In genomic region chr2:160537319-160537719, GRCm38 (mm10) we compare ENCODE assay signal across 17 mouse cellular contexts.
DNase-seq lines count a peak whose midpoint lies in the region; ATAC-seq and TF ChIP-seq lines count a peak whose summit lies in the region.
"Had no signal": no experiment of that assay in that cellular context is flagged by ENCODE, and none has a peak within 500 bp of the region (broad histone marks: within the 10 kb centered on the region; RNA-seq: fewer than 3 reads in every experiment).

No protein-coding gene starts in this region.

- no peak overlapping the region for H3K4me3 ChIP-seq in hindbrain, embryonic 12.5 days
- no peak overlapping the region for H3K4me3 ChIP-seq in hindbrain, postnatal 0 days (ENCODE audit: low read length)
- H3K4me3 ChIP-seq in embryonic facial prominence, embryonic 12.5 days = no peak overlapping the region
- no peak overlapping the region for H3K4me3 ChIP-seq in forebrain, embryonic 16.5 days (replicated peaks; ENCODE audit: low read length)
- H3K4me3 ChIP-seq in forebrain, embryonic 15.5 days = no peak overlapping the region
- H3K4me3 ChIP-seq: limb, embryonic 12.5 days; neural tube, embryonic 13.5 days had no signal

- no peak overlapping the region for H3K27ac ChIP-seq in hindbrain, embryonic 12.5 days
- H3K27ac ChIP-seq in hindbrain, postnatal 0 days = no peak overlapping the region
- peak overlapping the region; percentile 17; the same call in 1 of the 2 replicates for H3K27ac ChIP-seq in embryonic facial prominence, embryonic 12.5 days
- H3K27ac ChIP-seq in forebrain, embryonic 16.5 days (ENCODE audit: low read length) = no peak overlapping the region
- no peak overlapping the region for H3K27ac ChIP-seq in forebrain, embryonic 15.5 days (replicated peaks)
- H3K27ac ChIP-seq: hindbrain, embryonic 14.5 days; limb, embryonic 12.5 days; macrophage; neural tube, embryonic 13.5 days had no signal

- ATAC-seq in hindbrain, embryonic 12.5 days (ENCODE audit: low FRiP score) = 0 out of 2 replicates have a peak, but pooled peaks have one; percentile 26
- no peak for ATAC-seq in hindbrain, postnatal 0 days
- no peak for ATAC-seq in embryonic facial prominence, embryonic 12.5 days (ENCODE audit: insufficient number of reproducible peaks, insufficient read depth, low FRiP score, low TSS enrichment)
- ATAC-seq in forebrain, embryonic 16.5 days = no peak
- no peak for ATAC-seq in forebrain, embryonic 15.5 days (replicated peaks)
- ATAC-seq: CD4-positive, CD25-positive, alpha-beta regulatory T cell, adult 4 months; liver, postnatal 0 days had no signal

- TF ChIP-seq CTCF in hindbrain, postnatal 0 days (IDR thresholded peaks at IDR 0.05; ENCODE audit: low read depth) = no peak

- WGBS in hindbrain, embryonic 12.5 days = 19% methylated on average over 8 of the region's 8 CpGs
- 32% methylated on average over 8 of the region's 8 CpGs for WGBS in hindbrain, postnatal 0 days
- 32% methylated on average over 8 of the region's 8 CpGs for WGBS in embryonic facial prominence, embryonic 12.5 days
- whole genome bisulfite sequencing in forebrain, embryonic 16.5 days = 51% methylated on average over 8 of the region's 8 CpGs
- 48% methylated on average over 8 of the region's 8 CpGs for WGBS in forebrain, embryonic 15.5 days

- peaks cover 9% of the 10 kb centered on the region for H3K4me1 ChIP-seq in hindbrain, embryonic 12.5 days
- H3K4me1 ChIP-seq in hindbrain, postnatal 0 days (ENCODE audit: insufficient read depth, low read length) = no peaks in the 10 kb centered on the region
- H3K4me1 ChIP-seq in embryonic facial prominence, embryonic 12.5 days = peaks cover 6% of the 10 kb centered on the region; the same call in 1 of the 2 replicates
- no peaks in the 10 kb centered on the region for H3K4me1 ChIP-seq in forebrain, embryonic 16.5 days (replicated peaks; ENCODE audit: control insufficient read depth, insufficient read depth, low read length)
- no peaks in the 10 kb centered on the region for H3K4me1 ChIP-seq in forebrain, embryonic 15.5 days

- no peak overlapping the region for H3K4me2 ChIP-seq in hindbrain, embryonic 12.5 days (replicated peaks)
- no peak overlapping the region for H3K4me2 ChIP-seq in hindbrain, postnatal 0 days (ENCODE audit: low read depth, low read length)
- no peak overlapping the region for H3K4me2 ChIP-seq in embryonic facial prominence, embryonic 12.5 days (replicated peaks)
- H3K4me2 ChIP-seq in forebrain, embryonic 16.5 days (ENCODE audit: low read length) = no peak overlapping the region
- H3K4me2 ChIP-seq in forebrain, embryonic 15.5 days (replicated peaks) = no peak overlapping the region
- H3K4me2 ChIP-seq: hindbrain, embryonic 14.5 days; limb, embryonic 12.5 days; neural tube, embryonic 13.5 days had no signal

- H3K36me3 ChIP-seq in hindbrain, embryonic 12.5 days = no peaks in the 10 kb centered on the region
- H3K36me3 ChIP-seq in hindbrain, postnatal 0 days (ENCODE audit: insufficient read depth, low read length) = no peaks in the 10 kb centered on the region
- no peaks in the 10 kb centered on the region for H3K36me3 ChIP-seq in embryonic facial prominence, embryonic 12.5 days
- H3K36me3 ChIP-seq in forebrain, embryonic 16.5 days (ENCODE audit: control insufficient read depth, insufficient read depth) = no peaks in the 10 kb centered on the region
- no peaks in the 10 kb centered on the region for H3K36me3 ChIP-seq in forebrain, embryonic 15.5 days
- H3K36me3 ChIP-seq: limb, embryonic 12.5 days; neural tube, embryonic 13.5 days had no signal

- no peak overlapping the region for H3K9ac ChIP-seq in hindbrain, embryonic 12.5 days
- no peak overlapping the region for H3K9ac ChIP-seq in hindbrain, postnatal 0 days (replicated peaks; ENCODE audit: low read length)
- no peak overlapping the region for H3K9ac ChIP-seq in embryonic facial prominence, embryonic 12.5 days
- no peak overlapping the region for H3K9ac ChIP-seq in forebrain, embryonic 16.5 days (replicated peaks; ENCODE audit: low read depth, low read length)
- H3K9ac ChIP-seq in forebrain, embryonic 15.5 days (replicated peaks) = no peak overlapping the region
- H3K9ac ChIP-seq: hindbrain, embryonic 14.5 days; limb, embryonic 12.5 days; liver, postnatal 0 days; neural tube, embryonic 13.5 days had no signal

- peaks cover 22% of the 10 kb centered on the region for H3K27me3 ChIP-seq in hindbrain, embryonic 12.5 days
- no peaks in the 10 kb centered on the region for H3K27me3 ChIP-seq in hindbrain, postnatal 0 days (ENCODE audit: insufficient read depth, low read length)
- H3K27me3 ChIP-seq in embryonic facial prominence, embryonic 12.5 days = peaks cover 4% of the 10 kb centered on the region
- no peaks in the 10 kb centered on the region for H3K27me3 ChIP-seq in forebrain, embryonic 16.5 days (replicated peaks; ENCODE audit: control insufficient read depth, insufficient read depth, low read length)
- no peaks in the 10 kb centered on the region for H3K27me3 ChIP-seq in forebrain, embryonic 15.5 days

- H3K9me3 ChIP-seq in hindbrain, embryonic 12.5 days (replicated peaks) = no peaks in the 10 kb centered on the region
- H3K9me3 ChIP-seq in hindbrain, postnatal 0 days (ENCODE audit: low read length) = no peaks in the 10 kb centered on the region
- no peaks in the 10 kb centered on the region for H3K9me3 ChIP-seq in embryonic facial prominence, embryonic 12.5 days
- H3K9me3 ChIP-seq in forebrain, embryonic 16.5 days (ENCODE audit: control insufficient read depth, low read length) = no peaks in the 10 kb centered on the region
- H3K9me3 ChIP-seq in forebrain, embryonic 15.5 days = no peaks in the 10 kb centered on the region
- H3K9me3 ChIP-seq: limb, embryonic 12.5 days; neural tube, embryonic 13.5 days had no signal

- DNase-seq in hindbrain, postnatal 0 days (ENCODE audit: low spot score) = no peak
- peak; percentile 23 for DNase-seq in ovary, postnatal 36 days (ENCODE audit: low spot score)
- DNase-seq in ovary, postnatal 14 days (ENCODE audit: low spot score) = no peak
- DNase-seq: cerebellum, adult 18-20 months; kidney, postnatal 36 days; layer of hippocampus, postnatal 36 days; liver, postnatal 0 days; thymus, adult 2 months had no signal
